Mouse (Mus musculus) B cell, adult 2 months (primary cell): Measurements from ENCODE around the gene Rnf187.

Experiments
- DNase-seq, 2 experiments: peaks; one replicate each; pipeline ENCODE4 v3.0.0; 2022

The Rnf187 gene

GRCm38 (mm10) chr11:58947306-58947705 lies 8.6 kb upstream of the Rnf187 start:
- no peak for DNase-seq

- DNase-seq = no peak
These were observed 5.4 kb upstream of the Rnf187 start for GRCm38 (mm10) chr11:58944136-58944535.

GRCm38 (mm10) chr11:58939088-58939439 lies 348 bp upstream of the Rnf187 start:
- DNase-seq = no peak

- DNase-seq = no peak
These were observed 807 bp downstream of the Rnf187 start for GRCm38 (mm10) chr11:58937909-58938308.

GRCm38 (mm10) chr11:58931576-58931975 lies 7.1 kb downstream of the Rnf187 start:
- peak; percentile 39 to 53 for DNase-seq

- no peak for DNase-seq
These were observed 8.5 kb downstream of the Rnf187 start for GRCm38 (mm10) chr11:58930254-58930653.

GRCm38 (mm10) chr11:58929641-58930040 lies 9.1 kb downstream of the Rnf187 start:
- no peak for DNase-seq

GRCm38 (mm10) chr11:58929055-58929454 lies 9.7 kb downstream of the Rnf187 start:
- no peak for DNase-seq

GRCm38 (mm10) chr11:58927790-58928651 lies 10.7 kb downstream of the Rnf187 start:
- peak; percentile 84 for DNase-seq

- DNase-seq = no peak
These were observed 11.7 kb downstream of the Rnf187 start for GRCm38 (mm10) chr11:58927053-58927452.

- DNase-seq = no peak
These were observed 12.1 kb downstream of the Rnf187 start for GRCm38 (mm10) chr11:58926651-58927050.

- no peak for DNase-seq
These were observed 16.3 kb downstream of the Rnf187 start for GRCm38 (mm10) chr11:58922420-58922819.

- DNase-seq = no peak
These were observed 20.0 kb downstream of the Rnf187 start for GRCm38 (mm10) chr11:58918759-58919158.

GRCm38 (mm10) chr11:58917745-58918366 lies 20.9 kb downstream of the Rnf187 start, which contains the start of gene Btnl10:
Gene Btnl10 (plus strand): TSS chr11:58917908.
- no peak for DNase-seq

GRCm38 (mm10) chr11:58916879-58917744 lies 21.6 kb downstream of the Rnf187 start:
- peak; percentile 86 to 87 for DNase-seq

GRCm38 (mm10) chr11:58914461-58915028 lies 24.2 kb downstream of the Rnf187 start:
- peak; percentile 43 to 51 for DNase-seq

GRCm38 (mm10) chr11:58913776-58914175 lies 24.9 kb downstream of the Rnf187 start:
- DNase-seq = no peak

GRCm38 (mm10) chr11:58904838-58905237 lies 33.9 kb downstream of the Rnf187 start:
- DNase-seq = peak; percentile 29 to 36

- no peak for DNase-seq
These were observed 34.4 kb downstream of the Rnf187 start for GRCm38 (mm10) chr11:58904410-58904718.

GRCm38 (mm10) chr11:58903511-58904409 lies 35.0 kb downstream of the Rnf187 start, which contains the start of gene Zfp39:
Gene Zfp39 (minus strand): TSS chr11:58904225.
- peak; percentile 97 to 99 for DNase-seq

GRCm38 (mm10) chr11:58901080-58901479 lies 37.6 kb downstream of the Rnf187 start:
- DNase-seq = no peak

GRCm38 (mm10) chr11:58897485-58897884 lies 41.2 kb downstream of the Rnf187 start:
- no peak for DNase-seq
